Mouse (Mus musculus) c-Kit-positive CD71-positive TER-119-positive erythroid progenitor cells, embryonic 14.5 days (primary cell): Measurements from ENCODE around the gene Snx22.

Experiments used
- DNase-seq: peaks from one replicate; pipeline ENCODE4 v3.0.0-alpha.2; 2013; ENCODE audit warnings: low spot score

The Snx22 gene

DNA sequence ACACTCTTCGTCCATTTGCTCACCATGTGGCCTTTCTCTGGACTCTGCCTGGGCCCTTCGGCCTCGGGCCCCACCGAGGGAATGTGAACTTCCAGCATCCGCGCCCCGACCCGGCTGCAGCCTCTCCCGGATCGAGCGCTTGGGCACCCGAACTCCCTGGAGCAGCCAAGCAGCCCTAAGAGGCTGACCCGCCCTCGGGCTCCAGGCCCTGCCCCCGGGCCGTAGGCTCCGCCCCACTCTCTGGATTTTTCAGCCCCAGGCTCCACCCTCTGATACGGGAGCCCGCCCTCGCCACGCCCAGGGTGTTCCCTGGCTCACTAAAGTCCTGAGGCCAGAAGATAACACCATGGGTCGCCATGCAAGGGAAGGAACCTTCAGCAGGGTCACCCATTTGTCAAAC, at the start of gene Snx22:
Gene Snx22 (minus strand): TSS at position 137 of the 400 bp plus-strand sequence.
- DNase-seq: peak; percentile 97

DNA sequence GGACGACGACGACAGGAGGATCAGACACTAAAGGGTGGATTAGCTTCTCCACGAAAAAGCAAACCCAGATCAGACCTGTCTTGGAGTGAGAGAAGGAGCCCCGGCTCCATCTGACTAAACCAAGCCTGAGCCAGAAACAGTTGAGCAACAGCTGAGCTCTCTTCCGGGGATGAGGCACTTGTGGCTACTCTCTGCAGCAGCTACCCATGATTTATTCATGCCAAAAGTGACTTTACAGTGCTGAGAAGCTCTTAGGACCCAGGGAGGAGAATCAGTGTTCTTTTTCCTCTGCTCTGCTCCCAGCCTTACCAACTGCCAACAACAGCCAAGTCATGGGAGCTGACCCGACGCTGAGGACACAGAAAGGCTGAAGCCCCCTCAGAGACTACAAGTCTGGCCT, 47.4 kb upstream of the Snx22 start:
- DNase-seq: no peak

DNA sequence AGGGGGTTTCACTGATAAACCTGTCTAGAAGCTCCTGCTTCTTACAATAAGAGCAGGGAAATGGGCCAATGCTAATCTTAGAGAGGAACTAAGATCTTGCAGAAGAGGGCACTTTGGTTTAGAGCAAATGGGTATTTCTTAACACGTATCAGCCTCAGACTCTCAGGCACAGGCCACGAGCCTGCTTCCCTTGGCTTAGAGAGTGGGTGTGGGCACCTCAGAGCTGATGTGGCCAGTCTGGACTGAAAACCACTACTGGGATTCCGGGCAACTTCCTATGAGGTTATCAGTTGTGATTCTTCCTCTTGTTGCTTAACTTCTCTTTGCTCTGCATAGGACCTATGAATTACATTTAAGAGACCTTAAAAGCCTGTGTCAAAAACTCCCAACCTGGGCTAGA, 44.8 kb upstream of the Snx22 start:
- no peak for DNase-seq

DNA sequence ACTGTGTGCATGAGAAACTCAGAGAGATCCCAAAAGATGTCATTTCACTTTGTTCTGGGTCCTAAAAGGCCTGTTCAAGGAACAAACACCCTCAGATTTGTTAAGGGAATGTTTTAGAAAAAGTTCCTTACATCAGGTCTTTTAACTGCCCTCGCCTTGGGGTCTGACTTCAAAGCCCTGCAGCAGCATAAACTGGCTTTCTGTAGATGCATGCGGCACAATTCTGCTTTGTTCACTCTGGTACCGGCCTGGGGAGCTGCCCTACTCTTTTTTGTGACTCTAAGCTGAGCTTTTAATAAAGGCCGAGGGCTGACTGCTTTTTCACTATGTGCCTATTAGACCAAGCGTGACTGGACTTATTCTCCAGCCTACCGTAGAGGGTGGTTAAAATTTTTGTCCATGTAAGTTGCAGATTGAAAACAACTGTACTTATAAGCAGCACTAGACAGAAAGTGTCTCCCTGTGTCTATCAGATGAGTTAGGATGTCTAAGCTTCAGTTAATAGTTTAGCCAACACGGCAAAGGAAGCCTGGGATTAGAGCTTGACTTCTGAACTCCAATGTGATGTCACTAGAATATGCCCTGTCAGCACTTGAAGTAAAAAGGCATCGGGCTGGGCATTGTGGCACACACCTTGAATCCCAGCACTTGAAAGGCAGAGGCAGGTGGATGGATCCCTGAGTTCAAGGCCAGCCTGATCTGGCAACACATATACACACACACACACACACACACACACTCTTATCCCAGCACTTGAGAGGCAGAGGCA, 41.3 kb upstream of the Snx22 start:
- DNase-seq: no peak

DNA sequence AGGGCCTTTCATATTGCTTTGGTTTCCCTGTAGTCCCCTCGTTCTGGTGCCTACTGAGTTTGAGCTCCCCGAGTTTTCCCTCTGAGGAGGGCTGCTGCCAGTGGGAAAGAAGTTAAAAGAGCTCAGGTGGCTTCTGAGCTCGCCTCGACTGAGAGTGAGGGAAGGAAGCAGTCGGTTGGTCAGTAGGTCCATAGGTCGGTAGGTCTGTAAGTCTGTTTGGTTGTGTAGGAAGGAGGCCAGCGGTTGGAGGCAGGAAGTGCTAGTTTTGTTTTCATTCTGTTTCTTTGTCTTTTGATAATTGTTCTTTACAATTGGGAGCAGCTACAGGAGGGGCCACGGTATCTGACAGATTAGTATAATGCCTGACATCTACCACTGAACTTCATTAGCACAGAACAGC, 40.6 kb upstream of the Snx22 start:
- DNase-seq: no peak

DNA sequence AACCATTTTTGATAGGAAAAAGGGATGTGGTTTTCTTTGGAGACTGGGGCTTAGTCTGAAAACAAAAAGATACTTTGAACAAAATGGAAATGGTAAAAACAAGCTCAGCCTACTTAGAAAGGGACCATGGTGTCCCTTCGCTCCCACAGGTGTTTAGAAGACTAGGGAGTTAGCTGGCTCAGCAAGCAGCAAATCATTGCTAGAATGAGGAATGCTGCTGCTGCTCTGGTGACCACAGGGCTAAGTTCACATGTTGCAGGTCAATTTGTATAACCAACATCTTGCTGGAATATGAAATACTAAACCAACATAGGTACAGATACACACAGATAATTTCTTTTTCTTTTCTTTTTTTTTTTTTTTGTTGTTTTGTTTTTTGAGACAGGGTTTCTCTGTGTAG, 40.1 kb upstream of the Snx22 start:
- no peak for DNase-seq

DNA sequence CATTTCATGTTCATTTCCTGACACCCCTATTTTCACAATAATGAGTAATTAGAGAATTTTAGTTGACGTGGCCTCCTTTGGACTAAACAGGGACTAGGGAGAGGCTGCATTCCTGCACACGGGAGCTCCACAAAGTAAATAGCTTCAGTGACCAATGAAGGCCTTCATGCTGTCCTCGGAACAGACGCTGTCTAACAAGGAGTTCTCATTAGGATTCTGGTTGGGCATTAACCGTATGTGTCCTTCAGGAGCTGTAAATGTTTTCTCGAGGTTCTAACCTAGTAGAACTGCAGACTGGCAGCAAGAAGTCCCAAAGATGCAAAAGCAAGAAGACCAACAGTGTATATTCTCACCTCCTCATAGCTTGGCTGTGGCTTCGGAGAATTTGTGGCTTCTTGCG, 35.6 kb upstream of the Snx22 start:
- DNase-seq: no peak

DNA sequence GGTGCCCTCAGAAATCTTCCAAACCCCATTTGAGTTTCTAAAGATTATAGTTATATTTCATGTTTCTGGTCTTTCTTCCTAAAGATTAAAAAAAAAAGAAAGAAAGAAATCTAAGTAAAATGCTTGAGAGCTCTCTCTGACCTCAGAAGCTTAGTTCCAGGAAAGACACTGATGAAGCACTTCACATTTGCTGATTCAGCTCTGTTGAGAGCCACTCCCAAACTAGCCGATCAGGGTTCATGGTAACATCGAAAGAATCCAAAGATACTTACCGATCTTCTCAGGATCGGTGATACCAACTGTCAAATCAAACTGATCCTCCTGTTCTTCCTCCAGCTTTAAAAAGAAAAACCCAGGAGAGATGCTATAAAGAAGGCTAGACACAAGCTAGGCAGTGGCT, 35.1 kb upstream of the Snx22 start:
- DNase-seq: no peak

DNA sequence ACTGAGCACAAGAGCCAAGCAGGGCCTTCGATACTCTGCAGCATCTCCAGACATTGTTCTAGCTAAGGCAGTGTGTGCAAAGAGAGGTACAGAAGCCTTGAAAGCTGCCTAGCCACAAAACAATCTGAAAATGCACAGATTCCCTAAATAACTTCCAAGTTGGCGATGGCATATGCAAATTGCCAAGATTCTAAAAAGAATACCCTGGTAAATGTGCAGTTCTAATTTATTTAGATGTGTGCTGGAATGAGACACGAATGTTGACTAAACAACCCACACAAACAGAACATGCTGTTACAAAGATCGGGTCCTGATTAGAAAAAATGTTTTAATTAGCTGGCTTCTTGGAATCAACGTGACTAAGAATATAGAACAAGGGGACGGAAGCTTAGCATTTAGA, 33.1 kb upstream of the Snx22 start:
- DNase-seq: no peak

DNA sequence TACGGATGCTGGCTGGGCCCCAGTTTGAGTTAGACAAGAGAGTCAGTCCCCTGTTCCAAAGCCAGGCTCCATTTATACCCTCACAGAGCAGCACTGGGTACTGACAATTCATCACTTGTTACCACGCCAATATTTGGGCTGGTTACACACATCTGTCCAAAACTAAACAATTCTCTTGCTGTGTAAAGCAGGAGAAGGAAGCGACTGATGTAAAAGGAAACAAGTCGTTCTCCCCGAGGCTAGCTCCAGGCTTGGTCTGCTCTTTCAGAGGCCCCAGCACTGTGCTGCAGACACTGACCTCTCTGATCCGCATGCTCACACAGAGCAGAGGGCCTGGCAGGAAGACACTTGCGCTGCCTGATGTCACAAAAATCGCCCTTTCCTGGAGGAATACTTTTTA, 32.1 kb upstream of the Snx22 start:
- DNase-seq: no peak

DNA sequence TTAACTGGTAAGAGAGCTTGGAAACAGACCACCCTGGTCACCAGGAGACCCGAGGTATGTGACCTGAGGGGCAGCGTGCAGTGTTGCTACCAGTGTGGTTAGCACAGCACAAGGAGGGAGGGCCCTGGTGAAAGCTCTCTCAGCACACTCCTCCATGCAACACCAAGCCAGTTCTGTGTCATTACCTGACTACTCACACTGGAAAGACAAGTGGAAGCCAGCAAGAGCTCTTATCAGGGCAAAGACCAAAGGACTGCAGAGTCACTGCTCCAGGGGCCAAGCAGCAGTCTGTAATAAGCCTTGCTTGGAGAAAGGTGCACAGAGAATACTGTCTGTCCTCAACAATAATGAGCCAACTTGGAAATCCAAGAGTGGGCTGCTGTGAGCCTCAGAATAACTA, 23.1 kb upstream of the Snx22 start:
- DNase-seq: no peak

DNA sequence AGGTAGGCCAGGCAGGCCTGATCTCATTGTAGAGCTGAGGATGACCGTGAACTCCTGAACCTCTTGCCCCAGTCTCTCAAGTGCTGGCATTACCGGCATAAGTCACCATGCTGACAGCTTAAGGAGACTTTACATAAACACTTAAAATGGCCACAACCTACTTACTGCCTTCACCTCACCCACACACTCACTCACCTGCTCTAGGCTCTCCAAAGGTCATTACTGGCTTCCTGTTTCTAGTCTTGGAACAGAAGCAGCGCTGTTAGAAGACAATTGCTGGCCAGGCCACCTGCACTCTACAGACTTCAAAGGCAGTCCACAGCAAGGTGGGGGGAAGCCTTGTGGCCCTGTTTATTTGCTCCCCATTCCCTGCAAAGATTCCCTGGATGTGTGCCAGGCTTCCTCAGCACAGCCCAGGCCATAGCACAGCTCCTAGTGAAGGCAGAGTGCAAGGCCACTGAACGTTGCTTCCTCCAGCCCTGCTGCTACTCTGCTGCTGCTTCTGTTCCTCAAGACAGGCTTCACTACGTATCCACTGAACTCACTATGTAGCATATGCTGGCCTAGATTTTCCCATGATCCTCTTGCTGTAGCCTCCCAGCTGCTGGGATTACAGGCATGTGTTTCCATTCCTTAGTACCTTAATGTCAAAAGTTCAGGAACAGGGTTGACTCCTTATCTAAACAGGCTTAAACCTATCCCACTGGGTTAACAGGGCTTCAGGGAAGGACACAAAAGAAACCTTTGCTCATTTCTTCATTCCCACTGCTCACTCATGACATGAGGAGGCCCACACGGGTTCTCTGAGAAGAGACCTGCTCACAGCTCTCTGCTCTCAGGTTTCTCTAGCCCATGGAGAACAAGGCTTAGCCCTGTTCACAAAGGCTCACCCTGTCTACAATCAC, 22.1 kb upstream of the Snx22 start:
- DNase-seq: no peak

DNA sequence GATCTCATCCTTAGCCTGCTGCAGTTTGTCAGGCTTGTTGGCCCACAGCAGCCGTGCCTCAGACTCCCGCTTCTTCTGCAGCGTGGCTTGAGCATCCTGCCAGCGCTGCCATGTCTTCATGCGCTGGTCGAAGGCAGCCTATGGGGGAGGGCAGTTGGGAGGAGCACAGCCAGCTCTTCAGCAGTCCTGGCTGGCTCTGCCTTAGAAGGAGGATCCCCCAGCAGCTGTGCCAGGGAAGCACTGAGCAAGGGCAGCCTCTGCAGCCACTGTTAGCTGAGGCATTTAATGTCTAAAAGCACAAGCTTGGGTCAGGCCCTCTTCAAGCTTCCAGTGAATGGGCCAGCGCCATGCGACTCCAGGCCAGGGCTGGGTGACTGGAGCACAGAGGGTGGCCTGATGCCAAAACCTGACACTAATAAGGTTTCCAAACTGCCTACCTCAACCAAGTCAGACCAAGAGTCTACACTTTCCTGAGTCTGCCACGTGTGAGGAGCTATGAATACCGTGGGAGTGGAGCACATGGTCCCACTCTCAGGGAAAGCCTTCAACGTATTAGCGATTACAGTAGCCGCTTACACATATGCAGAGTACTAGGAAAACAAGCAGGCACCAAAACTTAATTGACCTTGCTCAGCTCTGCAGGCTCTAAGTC, 21.2 kb upstream of the Snx22 start:
- DNase-seq: no peak

DNA sequence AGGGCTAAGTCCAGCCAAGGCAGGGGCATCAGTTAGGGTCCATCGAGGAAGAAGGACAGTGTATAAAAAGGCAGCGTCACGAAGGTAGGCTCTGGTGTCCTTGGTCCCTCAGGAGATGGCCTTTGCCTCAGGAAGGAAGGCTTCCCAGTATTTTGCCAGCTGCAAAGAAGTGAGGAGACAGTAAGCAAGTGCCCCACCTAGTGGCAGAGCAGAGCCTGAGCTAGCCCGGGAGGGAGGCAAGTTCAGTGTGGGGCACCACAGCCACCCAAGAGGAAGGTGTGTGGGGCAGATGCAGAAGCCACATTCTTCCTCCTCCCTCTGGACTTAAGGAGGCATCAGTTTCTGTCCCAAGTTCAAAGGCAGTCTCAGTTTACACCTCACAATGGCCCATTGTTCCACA, 18.9 kb upstream of the Snx22 start:
- peak; percentile 49 for DNase-seq

DNA sequence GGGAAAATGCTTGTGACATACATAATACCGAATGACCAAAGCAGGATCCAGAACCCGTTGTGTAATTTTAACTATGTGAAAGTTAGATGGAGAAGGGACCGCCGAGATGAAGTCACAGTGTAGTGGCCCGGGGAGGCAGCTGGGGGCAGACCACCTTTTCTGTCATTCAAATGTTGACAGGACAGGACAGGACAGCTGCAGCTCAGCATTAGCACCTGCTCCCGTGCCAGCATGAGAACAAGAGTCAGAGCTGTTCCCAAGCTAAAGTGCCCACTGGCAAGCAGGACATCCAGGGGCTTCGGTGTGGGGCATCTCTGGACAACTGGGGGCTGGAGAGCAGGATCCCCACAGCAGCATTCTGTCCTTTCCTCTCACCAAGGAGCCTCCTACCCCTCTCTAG, 17.5 kb upstream of the Snx22 start:
- no peak for DNase-seq

DNA sequence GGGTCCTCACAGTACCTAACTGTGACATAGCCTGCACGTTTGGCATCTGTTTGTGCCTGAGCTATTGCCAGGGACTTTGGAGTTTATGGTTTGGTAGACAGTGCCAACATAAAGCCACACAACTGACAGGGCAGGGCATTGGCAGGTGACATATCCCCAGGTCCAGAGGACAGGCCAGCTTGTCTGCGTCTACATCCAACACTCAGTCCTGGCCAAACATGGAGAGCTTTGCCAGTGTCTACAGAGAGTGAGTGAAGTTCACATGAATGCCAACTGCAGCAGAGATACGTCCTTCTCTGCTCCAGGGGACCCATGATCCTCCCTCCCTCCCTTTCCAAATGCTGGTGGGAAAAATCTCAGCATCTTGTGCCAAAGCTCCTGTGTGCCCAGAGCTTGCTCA, 14.7 kb upstream of the Snx22 start:
- no peak for DNase-seq

DNA sequence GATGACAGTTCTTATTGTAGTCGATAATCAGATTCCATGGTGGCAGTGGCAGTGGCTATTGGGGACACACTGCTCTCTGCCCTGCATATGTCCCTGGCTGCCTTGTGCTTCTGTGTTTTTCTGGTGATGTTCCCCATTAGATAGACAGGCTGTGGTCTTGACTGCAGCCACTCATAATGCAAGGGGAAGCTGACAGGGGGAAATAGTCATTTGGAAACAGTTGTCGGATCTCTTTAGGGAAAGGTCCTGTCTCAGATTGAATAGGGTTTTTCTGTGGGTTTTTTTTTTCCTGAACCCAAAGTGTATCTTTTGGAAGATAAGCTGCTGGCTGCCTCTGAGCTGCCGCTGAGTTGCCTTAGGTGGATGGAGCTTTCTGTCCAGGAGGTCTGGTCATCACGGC, 12.5 kb upstream of the Snx22 start:
- DNase-seq: no peak

DNA sequence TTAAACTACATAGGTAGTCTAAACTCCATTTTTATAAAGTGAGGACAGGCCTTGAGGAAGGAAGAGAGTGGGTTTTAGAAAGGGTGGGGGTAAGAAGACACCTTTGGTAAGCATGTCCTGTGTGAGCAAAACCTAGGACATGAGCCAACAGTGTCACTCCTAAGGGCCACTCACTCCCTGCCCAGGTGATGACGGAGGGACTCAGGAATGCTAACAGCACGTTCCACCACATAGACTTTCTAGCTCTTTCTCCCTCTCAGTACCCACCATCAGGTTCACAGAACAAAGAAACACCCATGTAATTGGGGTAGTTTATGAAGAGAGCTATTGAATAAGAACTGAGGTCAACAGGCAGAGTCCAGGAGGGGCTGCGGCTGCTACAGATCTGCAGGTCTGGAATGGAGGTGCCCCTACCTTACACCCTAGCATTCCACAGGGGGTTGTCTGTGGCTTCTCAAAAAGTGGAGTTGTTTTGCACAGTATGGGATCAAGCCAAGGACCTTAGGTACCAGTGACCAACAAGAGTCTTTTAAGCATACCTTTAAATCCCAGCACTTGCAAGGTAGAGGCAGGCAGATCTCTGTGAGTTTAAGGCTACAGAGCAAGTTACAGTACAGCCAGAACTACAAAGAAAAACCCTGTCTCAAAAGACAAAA, 11.4 kb upstream of the Snx22 start:
- no peak for DNase-seq

DNA sequence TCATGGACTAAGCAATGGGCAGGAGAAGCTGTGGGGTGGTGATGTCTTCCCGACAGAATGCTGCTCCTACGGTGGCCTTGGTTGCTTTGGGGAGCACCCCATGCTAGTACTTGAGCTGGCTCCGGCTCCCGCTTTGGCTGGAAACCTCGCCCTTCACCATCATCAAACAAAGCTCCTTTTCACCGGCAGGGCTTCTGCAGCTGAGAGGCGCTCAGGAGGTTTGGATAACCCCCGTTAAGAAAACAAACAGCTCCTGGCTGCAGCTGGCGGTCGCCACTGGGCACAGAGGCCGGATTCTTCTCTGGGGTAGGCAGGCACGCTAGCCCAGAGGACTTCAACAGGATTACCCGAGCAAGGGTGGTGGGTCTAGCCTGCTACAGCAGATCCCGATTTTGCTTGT, 9.0 kb upstream of the Snx22 start:
- no peak for DNase-seq

DNA sequence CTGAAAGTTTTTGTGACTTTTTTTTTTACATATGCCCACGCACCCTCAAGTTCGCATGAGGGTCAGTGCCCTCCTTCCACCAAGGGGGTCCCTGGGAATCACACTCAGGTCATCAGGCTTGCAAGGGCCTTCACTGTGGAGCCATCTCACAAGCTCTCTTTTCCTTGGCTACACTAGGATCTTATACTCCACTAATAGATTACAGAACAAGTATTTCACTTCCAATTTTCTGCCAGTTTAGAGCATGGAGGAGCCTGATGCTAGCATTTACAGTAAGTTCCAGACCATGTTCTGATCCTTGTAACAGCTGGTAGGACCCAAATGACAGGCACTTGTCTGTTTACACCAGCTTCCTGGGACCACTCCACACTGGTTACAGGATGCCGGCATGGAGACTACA, 8.6 kb upstream of the Snx22 start:
- DNase-seq: no peak

DNA sequence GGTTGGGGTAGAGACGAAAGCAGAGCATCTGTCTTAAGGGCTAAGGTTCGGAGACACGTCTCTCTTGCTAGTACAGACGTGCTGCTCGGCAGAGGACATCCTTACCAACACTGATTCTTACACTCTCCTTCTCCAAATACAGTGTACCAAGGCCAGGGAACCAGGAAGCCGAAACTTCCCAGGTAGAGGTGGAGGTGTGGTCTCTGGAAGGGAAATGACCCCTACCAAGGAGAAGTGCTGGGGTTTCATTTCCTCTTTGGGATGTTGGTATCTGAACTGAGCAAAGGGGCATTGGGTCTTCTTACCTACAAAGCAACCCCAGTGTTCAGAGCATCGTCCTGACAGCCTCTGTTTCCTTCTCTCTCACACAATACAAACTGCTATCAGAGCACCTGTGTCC, 3.2 kb upstream of the Snx22 start:
- no peak for DNase-seq

DNA sequence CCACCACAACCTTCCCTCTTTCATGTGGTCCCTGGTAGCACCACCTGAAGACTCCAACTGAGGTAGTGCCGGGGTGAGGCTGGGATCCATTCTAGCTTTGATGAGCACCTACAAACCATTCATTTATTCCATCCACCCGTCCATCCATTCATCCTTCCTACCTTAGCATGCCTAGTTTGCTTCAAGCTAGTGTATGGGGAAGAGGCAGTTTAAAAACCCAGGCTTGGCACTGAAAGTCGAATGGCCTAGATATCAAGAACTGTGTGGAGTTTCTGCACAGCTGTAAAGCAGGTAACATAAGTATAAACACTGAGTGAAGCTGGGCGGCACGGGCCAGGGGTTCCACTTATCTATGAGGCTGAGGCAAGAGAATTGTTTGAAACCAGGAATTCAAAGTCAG, 632 bp upstream of the Snx22 start:
- DNase-seq: no peak
